Mouse (Mus musculus) ovary, postnatal 36 days (tissue): ENCODE results near the gene Fblim1.

Experiments
- DNase-seq: peaks from one replicate; pipeline ENCODE4 v3.0.0; 2022; ENCODE audit warnings: low spot score, mixed read lengths

Fblim1 gene

GRCm38 (mm10) chr4:141599251-141600141, 6.4 kb downstream of the Fblim1 start:
- DNase-seq = peak; percentile 34

- DNase-seq = no peak
Observed at GRCm38 (mm10) chr4:141598894-141599250, 7.0 kb downstream of the Fblim1 start.

- DNase-seq = no peak
Observed at GRCm38 (mm10) chr4:141598199-141598893, 7.5 kb downstream of the Fblim1 start.

GRCm38 (mm10) chr4:141596700-141597328, 9.1 kb downstream of the Fblim1 start:
- DNase-seq = no peak

- DNase-seq = no peak
Observed at GRCm38 (mm10) chr4:141595605-141596268, 10.2 kb downstream of the Fblim1 start.

GRCm38 (mm10) chr4:141595138-141595537, 10.8 kb downstream of the Fblim1 start:
- DNase-seq = no peak

GRCm38 (mm10) chr4:141591547-141591946, 14.3 kb downstream of the Fblim1 start:
- no peak for DNase-seq

- no peak for DNase-seq
Observed at GRCm38 (mm10) chr4:141583919-141584318, 22.0 kb downstream of the Fblim1 start.

- DNase-seq = no peak
Observed at GRCm38 (mm10) chr4:141581051-141581450, 24.8 kb downstream of the Fblim1 start.

- DNase-seq = no peak
Observed at GRCm38 (mm10) chr4:141578833-141579232, 27.1 kb downstream of the Fblim1 start.

GRCm38 (mm10) chr4:141576877-141577276, 29.0 kb downstream of the Fblim1 start:
- no peak for DNase-seq

GRCm38 (mm10) chr4:141576404-141576803, 29.5 kb downstream of the Fblim1 start:
- DNase-seq = no peak

GRCm38 (mm10) chr4:141574789-141575702, 30.9 kb downstream of the Fblim1 start:
- DNase-seq = peak; percentile 82

- DNase-seq = no peak
Observed at GRCm38 (mm10) chr4:141573359-141573966, 32.4 kb downstream of the Fblim1 start.

GRCm38 (mm10) chr4:141572668-141573358, 33.1 kb downstream of the Fblim1 start:
- no peak for DNase-seq

GRCm38 (mm10) chr4:141571934-141572333, 34.0 kb downstream of the Fblim1 start:
- no peak for DNase-seq

- DNase-seq = no peak
Observed at GRCm38 (mm10) chr4:141571337-141571739, 34.6 kb downstream of the Fblim1 start.

GRCm38 (mm10) chr4:141570821-141571220, 35.1 kb downstream of the Fblim1 start:
- DNase-seq = no peak

GRCm38 (mm10) chr4:141570004-141570403, 35.9 kb downstream of the Fblim1 start:
- no peak for DNase-seq

GRCm38 (mm10) chr4:141568966-141569365, 36.9 kb downstream of the Fblim1 start:
- DNase-seq = no peak
